Mouse (Mus musculus) lung, postnatal 0 days (tissue): ENCODE measurements around the gene Ntpcr.

Experiments
- CTCF ChIP-seq: IDR thresholded peaks from 2 replicates; pipeline ENCODE4 v1.5.1; 2016; ENCODE audit warnings: antibody characterized with exemption, mild to moderate bottlenecking
- EP300 ChIP-seq: IDR thresholded peaks from 2 replicates; pipeline ENCODE4 v1.6.1; 2016; ENCODE audit warnings: antibody characterized with exemption, mild to moderate bottlenecking, control low read depth

- TF ChIP-seq EP300, result no peak
- no peak for TF ChIP-seq CTCF
These were observed at the start of gene Ntpcr for GRCm38 (mm10) chr8:125729746-125730145.
